29 mouse cellular contexts compared by ENCODE assay signal in genomic region chr2:78558128-78558527, GRCm38 (mm10).
DNase-seq lines count a peak whose midpoint lies in the region; ATAC-seq and TF ChIP-seq lines count a peak whose summit lies in the region.
"Had no signal": no experiment of that assay in that cellular context is flagged by ENCODE, and none has a peak within 500 bp of the region (broad histone marks: within the 10 kb centered on the region; RNA-seq: fewer than 3 reads in every experiment).

No protein-coding gene starts in this region.

- H3K4me2 ChIP-seq in hindbrain, embryonic 11.5 days (replicated peaks; ENCODE audit: low read depth, low read length) = no peak overlapping the region
- no peak overlapping the region for H3K4me2 ChIP-seq in hindbrain, embryonic 16.5 days (ENCODE audit: low read length)
- no peak overlapping the region for H3K4me2 ChIP-seq in midbrain, embryonic 12.5 days (replicated peaks)
- H3K4me2 ChIP-seq in midbrain, embryonic 16.5 days (ENCODE audit: low read length) = no peak overlapping the region
- H3K4me2 ChIP-seq: embryonic facial prominence, embryonic 13.5 days; forebrain, embryonic 13.5 days; heart, embryonic 12.5 days; heart, embryonic 15.5 days had no signal

- no peak for TF ChIP-seq POLR2A in brain, embryonic 14.5 days (IDR thresholded peaks at IDR 0.05; ENCODE audit: borderline replicate concordance, extremely low read depth, insufficient read depth, insufficient read length, poor library complexity, severe bottlenecking)

- H3K4me3 ChIP-seq in hindbrain, embryonic 11.5 days (ENCODE audit: low read depth, low read length) = no peak overlapping the region
- H3K4me3 ChIP-seq in hindbrain, embryonic 16.5 days (ENCODE audit: low read length) = no peak overlapping the region
- H3K4me3 ChIP-seq in midbrain, embryonic 12.5 days = no peak overlapping the region
- no peak overlapping the region for H3K4me3 ChIP-seq in midbrain, embryonic 16.5 days (ENCODE audit: low read depth, low read length)
- H3K4me3 ChIP-seq: embryonic facial prominence, embryonic 10.5 days; embryonic facial prominence, embryonic 13.5 days; erythroblast, embryonic 14.5 days; forebrain, embryonic 13.5 days; heart, embryonic 12.5 days; heart, embryonic 15.5 days; hindbrain, embryonic 10.5 days had no signal

- no peak overlapping the region for H3K9ac ChIP-seq in hindbrain, embryonic 11.5 days (ENCODE audit: low read depth, low read length)
- no peak overlapping the region for H3K9ac ChIP-seq in hindbrain, embryonic 16.5 days (ENCODE audit: low read depth, low read length)
- H3K9ac ChIP-seq in midbrain, embryonic 12.5 days (replicated peaks) = no peak overlapping the region
- no peak overlapping the region for H3K9ac ChIP-seq in midbrain, embryonic 16.5 days (ENCODE audit: low read depth, low read length)
- H3K9ac ChIP-seq: embryonic facial prominence, embryonic 13.5 days; forebrain, embryonic 13.5 days; forebrain, postnatal 0 days; heart, embryonic 12.5 days; heart, embryonic 15.5 days had no signal

- H3K4me1 ChIP-seq in hindbrain, embryonic 11.5 days (replicated peaks; ENCODE audit: control insufficient read depth, insufficient read depth, low read length) = no peaks in the 10 kb centered on the region
- H3K4me1 ChIP-seq in hindbrain, embryonic 16.5 days (ENCODE audit: control insufficient read depth, insufficient read depth, low read depth, low read length) = no peaks in the 10 kb centered on the region
- no peaks in the 10 kb centered on the region for H3K4me1 ChIP-seq in midbrain, embryonic 12.5 days
- H3K4me1 ChIP-seq in midbrain, embryonic 16.5 days (ENCODE audit: control insufficient read depth, insufficient read depth, low read length) = no peaks in the 10 kb centered on the region
- H3K4me1 ChIP-seq: embryonic facial prominence, embryonic 13.5 days; forebrain, embryonic 13.5 days; heart, embryonic 12.5 days; heart, embryonic 15.5 days; hindbrain, embryonic 10.5 days had no signal

- WGBS in hindbrain, embryonic 11.5 days = 37% methylated on average over 1 of the region's 1 CpGs
- WGBS in hindbrain, embryonic 16.5 days = 45% methylated on average over 1 of the region's 1 CpGs
- WGBS in midbrain, embryonic 12.5 days = 42% methylated on average over 1 of the region's 1 CpGs
- 20% methylated on average over 1 of the region's 1 CpGs for WGBS in midbrain, embryonic 16.5 days

- ATAC-seq in hindbrain, embryonic 11.5 days (ENCODE audit: low FRiP score) = peak; percentile 65; the same call in 1 of the 2 replicates
- no peak for ATAC-seq in hindbrain, embryonic 16.5 days
- ATAC-seq in midbrain, embryonic 12.5 days (ENCODE audit: low FRiP score, low read depth) = peak; percentile 74; the same call in 1 of the 2 replicates
- no peak for ATAC-seq in midbrain, embryonic 16.5 days
- ATAC-seq: activated CD4-positive, CD25-positive, alpha-beta regulatory T cell, adult 4 months; CD4-positive, CD25-positive, alpha-beta regulatory T cell, adult 4 months; forebrain, embryonic 13.5 days; forebrain, postnatal 0 days; hindbrain, postnatal 0 days; inflammation-experienced regulatory T-cells, adult 6 months; intestine, embryonic 16.5 days had no signal

- peak; percentile 3 for DNase-seq in hindbrain, embryonic 11.5 days (ENCODE audit: low spot score)
- peak; percentile 23 for DNase-seq in brain, embryonic 14.5 days (ENCODE audit: low read depth)
- DNase-seq in testis, postnatal 14 days (ENCODE audit: low spot score) = no peak
- DNase-seq: adrenal gland, adult 8-10 months; adrenal gland, postnatal 25 days; cerebellum, adult 18-20 months; cerebellum, adult 9-10 months; cerebellum, postnatal 14 days; embryo, embryonic 11 days; forebrain, postnatal 0 days; gastrocnemius, postnatal 25 days; heart, adult 18-20 months; heart, postnatal 10 days; heart, postnatal 36 days had no signal

- H3K36me3 ChIP-seq in hindbrain, embryonic 11.5 days (ENCODE audit: control insufficient read depth, insufficient read depth, low read length) = no peaks in the 10 kb centered on the region
- no peaks in the 10 kb centered on the region for H3K36me3 ChIP-seq in hindbrain, embryonic 16.5 days (ENCODE audit: control insufficient read depth, insufficient read depth, low read length)
- no peaks in the 10 kb centered on the region for H3K36me3 ChIP-seq in midbrain, embryonic 12.5 days
- no peaks in the 10 kb centered on the region for H3K36me3 ChIP-seq in midbrain, embryonic 16.5 days (ENCODE audit: control insufficient read depth, insufficient read depth, low read length)
- H3K36me3 ChIP-seq: embryonic facial prominence, embryonic 10.5 days; embryonic facial prominence, embryonic 13.5 days; heart, embryonic 12.5 days; heart, embryonic 15.5 days; hindbrain, embryonic 10.5 days had no signal

- no peaks in the 10 kb centered on the region for H3K27me3 ChIP-seq in hindbrain, embryonic 11.5 days (ENCODE audit: control insufficient read depth, insufficient read depth, low read length)
- no peaks in the 10 kb centered on the region for H3K27me3 ChIP-seq in hindbrain, embryonic 16.5 days (replicated peaks; ENCODE audit: control insufficient read depth, insufficient read depth, low read length)
- H3K27me3 ChIP-seq in midbrain, embryonic 12.5 days = no peaks in the 10 kb centered on the region
- no peaks in the 10 kb centered on the region for H3K27me3 ChIP-seq in midbrain, embryonic 16.5 days (ENCODE audit: control insufficient read depth, insufficient read depth, low read depth, low read length)
- H3K27me3 ChIP-seq: forebrain, embryonic 13.5 days; heart, embryonic 12.5 days; heart, embryonic 15.5 days had no signal

- no peak overlapping the region for H3K27ac ChIP-seq in hindbrain, embryonic 11.5 days (ENCODE audit: low read depth, low read length)
- H3K27ac ChIP-seq in hindbrain, embryonic 16.5 days (ENCODE audit: low read depth, low read length) = no peak overlapping the region
- no peak overlapping the region for H3K27ac ChIP-seq in midbrain, embryonic 12.5 days (replicated peaks)
- H3K27ac ChIP-seq in midbrain, embryonic 16.5 days (ENCODE audit: low read length) = no peak overlapping the region
- H3K27ac ChIP-seq: embryonic facial prominence, embryonic 10.5 days; embryonic facial prominence, embryonic 13.5 days; forebrain, embryonic 13.5 days; heart, embryonic 15.5 days; hindbrain, embryonic 10.5 days; hindbrain, postnatal 0 days had no signal

- no peaks in the 10 kb centered on the region for H3K9me3 ChIP-seq in hindbrain, embryonic 11.5 days (ENCODE audit: control insufficient read depth, low read length)
- H3K9me3 ChIP-seq in hindbrain, embryonic 16.5 days (ENCODE audit: control insufficient read depth, low read length) = no peaks in the 10 kb centered on the region
- H3K9me3 ChIP-seq in midbrain, embryonic 12.5 days = no peaks in the 10 kb centered on the region
- H3K9me3 ChIP-seq in midbrain, embryonic 16.5 days (replicated peaks; ENCODE audit: control insufficient read depth, low read length, poor library complexity, severe bottlenecking) = no peaks in the 10 kb centered on the region
- H3K9me3 ChIP-seq: embryonic facial prominence, embryonic 10.5 days; embryonic facial prominence, embryonic 13.5 days; forebrain, embryonic 13.5 days; heart, embryonic 12.5 days; heart, embryonic 15.5 days; hindbrain, embryonic 10.5 days had no signal

- no peak for TF ChIP-seq CTCF in brain, embryonic 14.5 days (IDR thresholded peaks at IDR 0.05; ENCODE audit: borderline replicate concordance, extremely low read depth, insufficient read depth, insufficient read length)

Comparison
In these comparisons a context has a peak if more than half of its experiments do, and no peak if none do; other contexts are left out.
1. ATAC-seq: peak in hindbrain, embryonic 11.5 days (single experiment) and midbrain, embryonic 12.5 days (single experiment); none in hindbrain, embryonic 16.5 days (single experiment) and midbrain, embryonic 16.5 days (single experiment).